Mouse (Mus musculus): ENCODE results near the gene F11. TPM values are rescaled to one million over a fixed set of nuclear protein-coding genes. Genes with fewer than 3 reads are reported as not detected.
A peak's percentile ranks its signal among the peaks of the same experiment; 100 is the strongest.

Gene F11
- not detected in 2 replicates for polyA plus RNA-seq (2014; fragmentation: Nextera tagmentation; extraction: Ambion mirVana)

DNA sequence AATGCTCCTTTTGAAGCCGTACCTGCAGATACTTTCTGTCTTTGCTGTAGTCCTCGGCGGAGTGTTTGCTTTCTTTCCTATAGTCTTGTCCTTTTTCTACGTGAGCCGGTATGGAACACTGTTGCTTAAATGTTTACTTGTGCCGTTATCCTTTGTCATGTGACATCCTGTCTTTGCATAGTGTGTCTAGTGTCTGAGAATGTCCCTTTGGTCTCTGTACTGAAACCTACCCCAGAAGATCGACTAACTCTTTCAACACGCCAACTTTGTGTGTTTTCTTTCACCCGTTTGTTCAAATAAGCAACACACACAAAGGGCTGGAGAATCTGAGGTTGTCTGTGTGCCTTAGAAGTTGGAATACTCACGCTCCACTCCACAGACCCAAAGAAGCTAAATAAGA is at the start of gene F11:
F11 (minus strand) TSS at position 112 of the 400 bp plus-strand sequence.
- H3K4me1 ChIP-seq (ENCODE audit: control insufficient read depth, insufficient read depth, low read length): no peaks in the 10 kb centered on the region
- 88% methylated on average over 10 of the region's 10 CpGs for WGBS
- no peak for DNase-seq (ENCODE audit: low spot score)
- H3K4me2 ChIP-seq (ENCODE audit: low read length): no peak within 1 kb of the TSS
- H3K9ac ChIP-seq (ENCODE audit: low read length): no peak within 1 kb of the TSS
- no peaks in the 10 kb centered on the region for H3K36me3 ChIP-seq (ENCODE audit: control insufficient read depth, insufficient read depth, low read length)
- no peak within 1 kb of the TSS for H3K27ac ChIP-seq (ENCODE audit: low read depth, low read length)
- H3K9me3 ChIP-seq (replicated peaks; ENCODE audit: control insufficient read depth, low read length): no peaks in the 10 kb centered on the region
- no peak for ATAC-seq
- no peaks in the 10 kb centered on the region for H3K27me3 ChIP-seq (replicated peaks; ENCODE audit: control insufficient read depth, insufficient read depth, low read length)
- no peak within 1 kb of the TSS for H3K4me3 ChIP-seq (ENCODE audit: low read depth, low read length)

DNA sequence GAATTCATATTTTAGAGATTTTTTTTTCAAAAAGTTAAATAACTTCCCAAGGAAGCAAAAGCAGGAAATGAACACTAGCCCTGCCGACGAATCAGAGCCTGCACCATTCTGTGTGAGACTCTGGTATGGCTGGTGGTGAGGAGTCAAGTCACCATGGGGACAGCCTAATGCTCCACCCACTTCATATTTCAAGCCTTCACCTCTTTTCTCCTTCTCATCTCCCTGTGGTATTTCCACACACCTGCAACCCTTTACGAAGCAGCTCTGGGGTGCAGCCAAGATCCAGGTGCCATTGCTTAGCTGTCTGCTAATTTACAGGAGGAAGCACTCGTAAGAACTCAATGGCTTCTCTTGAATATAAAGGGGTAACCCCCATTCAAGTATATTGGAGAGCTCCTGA is 49.1 kb upstream of the F11 start:
- no peak for ATAC-seq
- Histone ChIP-seq H3K4me2 (ENCODE audit: low read length) (no peak overlapping the region), H3K9me3 (replicated peaks; ENCODE audit: control insufficient read depth, low read length) (no peaks in the 10 kb centered on the region), H3K4me3 (ENCODE audit: low read depth, low read length) (no peak overlapping the region), H3K27me3 (replicated peaks; ENCODE audit: control insufficient read depth, insufficient read depth, low read length) (no peaks in the 10 kb centered on the region), H3K27ac (ENCODE audit: low read depth, low read length) (no peak overlapping the region), H3K36me3 (ENCODE audit: control insufficient read depth, insufficient read depth, low read length) (no peaks in the 10 kb centered on the region), H3K4me1 (ENCODE audit: control insufficient read depth, insufficient read depth, low read length) (no peaks in the 10 kb centered on the region), H3K9ac (ENCODE audit: low read length) (no peak overlapping the region)
- 87% methylated on average over 4 of the region's 4 CpGs for WGBS
- no peak for DNase-seq (ENCODE audit: low spot score)

- WGBS: 94% methylated on average over 13 of the region's 13 CpGs
- Histone ChIP-seq H3K27ac (ENCODE audit: low read depth, low read length) (no peak within 1 kb of the TSS), H3K27me3 (replicated peaks; ENCODE audit: control insufficient read depth, insufficient read depth, low read length) (no peaks in the 10 kb centered on the region), H3K9me3 (replicated peaks; ENCODE audit: control insufficient read depth, low read length) (no peaks in the 10 kb centered on the region), H3K36me3 (ENCODE audit: control insufficient read depth, insufficient read depth, low read length) (no peaks in the 10 kb centered on the region), H3K4me3 (ENCODE audit: low read depth, low read length) (no peak within 1 kb of the TSS), H3K4me1 (ENCODE audit: control insufficient read depth, insufficient read depth, low read length) (no peaks in the 10 kb centered on the region), H3K4me2 (ENCODE audit: low read length) (no peak within 1 kb of the TSS), H3K9ac (ENCODE audit: low read length) (no peak within 1 kb of the TSS)
- DNase-seq (ENCODE audit: low spot score): no peak
- ATAC-seq: no peak
These were observed 46.5 kb upstream of the F11 start, which contains the start of gene Gm45753 for GRCm38 (mm10) chr8:45308366-45308765. Gene Gm45753, minus strand, starts transcription at chr8:45308466.

DNA sequence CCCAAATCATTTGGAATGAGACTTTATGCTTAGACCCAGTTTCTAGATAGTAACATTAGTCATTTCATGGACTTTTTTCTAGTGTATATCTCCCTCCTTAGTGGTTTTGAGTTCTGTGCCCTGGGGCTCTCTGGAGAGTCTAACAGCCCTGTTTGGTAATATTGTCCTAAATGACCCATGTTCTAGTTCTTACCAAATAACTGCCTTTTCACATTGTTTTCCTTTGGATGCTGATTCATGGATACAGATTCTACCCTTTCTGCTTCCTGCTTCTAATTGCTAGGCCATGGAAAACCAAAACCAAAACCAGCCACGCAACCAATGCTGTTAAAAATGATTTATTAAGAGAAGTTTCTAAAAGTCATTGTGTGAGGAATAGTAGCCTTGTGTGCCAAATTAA is 43.6 kb upstream of the F11 start:
- no peaks in the 10 kb centered on the region for H3K4me1 ChIP-seq (ENCODE audit: control insufficient read depth, insufficient read depth, low read length)
- H3K9ac ChIP-seq (ENCODE audit: low read length): no peak overlapping the region
- H3K9me3 ChIP-seq (replicated peaks; ENCODE audit: control insufficient read depth, low read length): no peaks in the 10 kb centered on the region
- DNase-seq (ENCODE audit: low spot score) (no peak), ATAC-seq (no peak)
- 83% methylated on average over 1 of the region's 1 CpGs for WGBS
- H3K27me3 ChIP-seq (replicated peaks; ENCODE audit: control insufficient read depth, insufficient read depth, low read length): no peaks in the 10 kb centered on the region
- no peaks in the 10 kb centered on the region for H3K36me3 ChIP-seq (ENCODE audit: control insufficient read depth, insufficient read depth, low read length)
- no peak overlapping the region for H3K4me3 ChIP-seq (ENCODE audit: low read depth, low read length)
- H3K4me2 ChIP-seq (ENCODE audit: low read length): no peak overlapping the region
- no peak overlapping the region for H3K27ac ChIP-seq (ENCODE audit: low read depth, low read length)

DNA sequence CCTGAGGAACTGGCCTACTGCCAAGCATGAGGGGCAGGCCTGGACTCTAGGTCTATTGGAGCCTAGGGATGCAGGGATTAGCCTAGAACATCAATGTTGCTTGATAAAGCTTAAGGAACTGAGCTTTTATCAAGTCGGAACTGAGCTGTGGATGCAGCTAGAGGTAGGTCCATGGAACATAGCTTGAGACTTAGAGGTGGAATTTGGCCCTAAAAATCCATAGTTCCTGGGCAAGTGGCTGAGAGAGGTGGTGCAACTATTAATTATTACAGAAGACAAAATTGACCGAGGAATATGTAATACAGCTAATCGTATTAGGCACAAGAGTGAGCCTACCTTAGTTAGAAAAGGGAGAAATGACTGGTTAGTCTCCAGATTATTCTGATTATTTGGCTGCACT is 42.5 kb upstream of the F11 start:
- no peak overlapping the region for H3K4me2 ChIP-seq (ENCODE audit: low read length)
- H3K4me3 ChIP-seq (ENCODE audit: low read depth, low read length): no peak overlapping the region
- 92% methylated on average over 3 of the region's 3 CpGs for WGBS
- H3K9me3 ChIP-seq (replicated peaks; ENCODE audit: control insufficient read depth, low read length): no peaks in the 10 kb centered on the region
- no peak for ATAC-seq
- H3K4me1 ChIP-seq (ENCODE audit: control insufficient read depth, insufficient read depth, low read length): no peaks in the 10 kb centered on the region
- DNase-seq (ENCODE audit: low spot score): no peak
- no peak overlapping the region for H3K9ac ChIP-seq (ENCODE audit: low read length)
- no peaks in the 10 kb centered on the region for H3K36me3 ChIP-seq (ENCODE audit: control insufficient read depth, insufficient read depth, low read length)
- H3K27ac ChIP-seq (ENCODE audit: low read depth, low read length): no peak overlapping the region
- no peaks in the 10 kb centered on the region for H3K27me3 ChIP-seq (replicated peaks; ENCODE audit: control insufficient read depth, insufficient read depth, low read length)

DNA sequence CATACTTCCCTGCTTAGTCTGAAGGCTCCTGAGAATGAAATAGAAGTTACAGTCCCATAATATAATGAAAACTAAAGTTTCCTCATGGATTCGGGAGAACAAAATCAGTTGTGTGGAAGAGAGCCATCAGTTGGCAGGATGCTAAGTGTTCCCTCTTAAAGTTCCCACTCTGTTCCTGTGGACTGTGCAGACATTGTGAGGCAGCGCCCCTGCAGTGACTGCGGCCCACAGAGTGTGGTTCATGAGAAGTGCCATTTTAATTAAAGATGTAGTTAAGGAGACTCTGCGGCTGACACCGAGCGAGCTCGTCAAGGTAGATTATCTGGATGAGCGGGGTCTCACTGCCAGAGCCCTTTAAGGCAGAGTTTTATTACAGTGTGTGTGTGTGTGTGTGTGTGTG is 40.6 kb upstream of the F11 start:
- 51% methylated on average over 8 of the region's 8 CpGs for WGBS
- Histone ChIP-seq H3K9ac (ENCODE audit: low read length) (no peak overlapping the region), H3K4me2 (ENCODE audit: low read length) (no peak overlapping the region), H3K4me1 (ENCODE audit: control insufficient read depth, insufficient read depth, low read length) (no peaks in the 10 kb centered on the region), H3K4me3 (ENCODE audit: low read depth, low read length) (no peak overlapping the region), H3K27ac (ENCODE audit: low read depth, low read length) (no peak overlapping the region), H3K27me3 (replicated peaks; ENCODE audit: control insufficient read depth, insufficient read depth, low read length) (no peaks in the 10 kb centered on the region), H3K9me3 (replicated peaks; ENCODE audit: control insufficient read depth, low read length) (no peaks in the 10 kb centered on the region), H3K36me3 (ENCODE audit: control insufficient read depth, insufficient read depth, low read length) (no peaks in the 10 kb centered on the region)
- ATAC-seq (no peak), DNase-seq (ENCODE audit: low spot score) (peak; percentile 8)

GRCm38 (mm10) chr8:45295276-45295675 is 33.4 kb upstream of the F11 start:
- Histone ChIP-seq H3K27me3 (replicated peaks; ENCODE audit: control insufficient read depth, insufficient read depth, low read length) (no peaks in the 10 kb centered on the region), H3K9me3 (replicated peaks; ENCODE audit: control insufficient read depth, low read length) (no peaks in the 10 kb centered on the region), H3K36me3 (ENCODE audit: control insufficient read depth, insufficient read depth, low read length) (no peaks in the 10 kb centered on the region), H3K4me2 (ENCODE audit: low read length) (no peak overlapping the region), H3K4me1 (ENCODE audit: control insufficient read depth, insufficient read depth, low read length) (no peaks in the 10 kb centered on the region), H3K9ac (ENCODE audit: low read length) (no peak overlapping the region), H3K4me3 (ENCODE audit: low read depth, low read length) (no peak overlapping the region), H3K27ac (ENCODE audit: low read depth, low read length) (no peak overlapping the region)
- 90% methylated on average over 6 of the region's 6 CpGs for WGBS
- no peak for DNase-seq (ENCODE audit: low spot score)
- no peak for ATAC-seq

GRCm38 (mm10) chr8:45294687-45295086 is 32.9 kb upstream of the F11 start, which contains the start of gene Klkb1:
Gene Klkb1, minus strand, starts transcription at chr8:45294859.
- Histone ChIP-seq H3K4me3 (ENCODE audit: low read depth, low read length) (no peak within 1 kb of the TSS), H3K4me1 (ENCODE audit: control insufficient read depth, insufficient read depth, low read length) (no peaks in the 10 kb centered on the region), H3K27ac (ENCODE audit: low read depth, low read length) (no peak within 1 kb of the TSS), H3K27me3 (replicated peaks; ENCODE audit: control insufficient read depth, insufficient read depth, low read length) (no peaks in the 10 kb centered on the region), H3K9me3 (replicated peaks; ENCODE audit: control insufficient read depth, low read length) (no peaks in the 10 kb centered on the region), H3K9ac (ENCODE audit: low read length) (no peak within 1 kb of the TSS), H3K36me3 (ENCODE audit: control insufficient read depth, insufficient read depth, low read length) (no peaks in the 10 kb centered on the region), H3K4me2 (ENCODE audit: low read length) (no peak within 1 kb of the TSS)
- WGBS: 95% methylated on average over 7 of the region's 7 CpGs
- no peak for DNase-seq (ENCODE audit: low spot score)
- no peak for ATAC-seq

DNA sequence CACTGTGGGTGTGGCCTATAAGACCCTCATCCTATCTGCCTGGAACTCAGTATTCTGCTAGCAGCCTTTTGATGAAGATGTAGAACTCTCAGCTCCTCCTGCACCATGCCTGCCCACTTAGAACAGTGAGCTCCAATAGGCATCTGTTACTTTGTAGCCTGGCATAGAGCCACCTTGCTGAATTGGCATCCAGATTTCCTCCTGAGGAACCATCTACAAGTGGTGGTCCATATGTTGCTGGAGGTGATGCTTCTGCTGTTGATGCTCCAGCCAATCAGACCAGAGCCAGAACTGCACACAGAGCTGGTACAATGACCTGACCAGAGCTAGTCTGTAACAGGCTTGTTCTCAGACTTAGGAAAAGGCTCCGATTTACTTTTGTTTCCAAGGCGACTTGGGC is 30.0 kb upstream of the F11 start:
- no peak overlapping the region for H3K4me2 ChIP-seq (ENCODE audit: low read length)
- no peaks in the 10 kb centered on the region for H3K4me1 ChIP-seq (ENCODE audit: control insufficient read depth, insufficient read depth, low read length)
- DNase-seq (ENCODE audit: low spot score) (peak; percentile 81), ATAC-seq (peak; percentile 85)
- H3K9ac ChIP-seq (ENCODE audit: low read length): no peak overlapping the region
- no peaks in the 10 kb centered on the region for H3K27me3 ChIP-seq (replicated peaks; ENCODE audit: control insufficient read depth, insufficient read depth, low read length)
- no peak overlapping the region for H3K27ac ChIP-seq (ENCODE audit: low read depth, low read length)
- WGBS: 74% methylated on average over 2 of the region's 2 CpGs
- no peak overlapping the region for H3K4me3 ChIP-seq (ENCODE audit: low read depth, low read length)
- H3K9me3 ChIP-seq (replicated peaks; ENCODE audit: control insufficient read depth, low read length): no peaks in the 10 kb centered on the region
- no peaks in the 10 kb centered on the region for H3K36me3 ChIP-seq (ENCODE audit: control insufficient read depth, insufficient read depth, low read length)
